Mouse (Mus musculus): ENCODE results near the gene Fcho2. TPM values are rescaled to one million over a fixed set of nuclear protein-coding genes. Genes with fewer than 3 reads are reported as not detected.

Fcho2 gene
- polyA plus RNA-seq, 1 experiment, result 31.2 TPM

- no peak for DNase-seq (ENCODE audit: low read depth)
- no peak for TF ChIP-seq POLR2A (IDR thresholded peaks at IDR 0.05; ENCODE audit: borderline replicate concordance, extremely low read depth, insufficient read depth, insufficient read length, poor library complexity, severe bottlenecking)
- no peak for TF ChIP-seq CTCF (IDR thresholded peaks at IDR 0.05; ENCODE audit: borderline replicate concordance, extremely low read depth, insufficient read depth, insufficient read length)
Observed at GRCm38 (mm10) chr13:98802957-98803356, 12.3 kb downstream of the Fcho2 start.

GRCm38 (mm10) chr13:98795511-98795910 is 19.7 kb downstream of the Fcho2 start:
- DNase-seq (ENCODE audit: low read depth), result no peak
- no peak for TF ChIP-seq CTCF (IDR thresholded peaks at IDR 0.05; ENCODE audit: borderline replicate concordance, extremely low read depth, insufficient read depth, insufficient read length)
- no peak for TF ChIP-seq POLR2A (IDR thresholded peaks at IDR 0.05; ENCODE audit: borderline replicate concordance, extremely low read depth, insufficient read depth, insufficient read length, poor library complexity, severe bottlenecking)

GRCm38 (mm10) chr13:98792864-98793263 is 22.4 kb downstream of the Fcho2 start:
- no peak for DNase-seq (ENCODE audit: low read depth)
- TF ChIP-seq POLR2A (IDR thresholded peaks at IDR 0.05; ENCODE audit: borderline replicate concordance, extremely low read depth, insufficient read depth, insufficient read length, poor library complexity, severe bottlenecking) (no peak), CTCF (IDR thresholded peaks at IDR 0.05; ENCODE audit: borderline replicate concordance, extremely low read depth, insufficient read depth, insufficient read length) (no peak)

GRCm38 (mm10) chr13:98791693-98792092 is 23.6 kb downstream of the Fcho2 start:
- TF ChIP-seq CTCF (IDR thresholded peaks at IDR 0.05; ENCODE audit: borderline replicate concordance, extremely low read depth, insufficient read depth, insufficient read length), result no peak
- TF ChIP-seq POLR2A (IDR thresholded peaks at IDR 0.05; ENCODE audit: borderline replicate concordance, extremely low read depth, insufficient read depth, insufficient read length, poor library complexity, severe bottlenecking), result no peak
- DNase-seq (ENCODE audit: low read depth), result no peak

GRCm38 (mm10) chr13:98786970-98787685 is 28.1 kb downstream of the Fcho2 start:
- TF ChIP-seq CTCF (IDR thresholded peaks at IDR 0.05; ENCODE audit: borderline replicate concordance, extremely low read depth, insufficient read depth, insufficient read length) (no peak), POLR2A (IDR thresholded peaks at IDR 0.05; ENCODE audit: borderline replicate concordance, extremely low read depth, insufficient read depth, insufficient read length, poor library complexity, severe bottlenecking) (no peak)
- no peak for DNase-seq (ENCODE audit: low read depth)

- no peak for TF ChIP-seq CTCF (IDR thresholded peaks at IDR 0.05; ENCODE audit: borderline replicate concordance, extremely low read depth, insufficient read depth, insufficient read length)
- DNase-seq (ENCODE audit: low read depth), result no peak
Observed at GRCm38 (mm10) chr13:98777959-98778358, 37.3 kb downstream of the Fcho2 start.

GRCm38 (mm10) chr13:98771484-98771883 is 43.8 kb downstream of the Fcho2 start:
- no peak for DNase-seq (ENCODE audit: low read depth)

GRCm38 (mm10) chr13:98768329-98768728 is 46.9 kb downstream of the Fcho2 start:
- peak; percentile 88 for DNase-seq (ENCODE audit: low read depth)

More at GRCm38 (mm10) chr13:98771484-98771883, 43.8 kb downstream of the Fcho2 start:
- TF ChIP-seq POLR2A (IDR thresholded peaks at IDR 0.05; ENCODE audit: borderline replicate concordance, extremely low read depth, insufficient read depth, insufficient read length, poor library complexity, severe bottlenecking), result no peak
- TF ChIP-seq CTCF (IDR thresholded peaks at IDR 0.05; ENCODE audit: borderline replicate concordance, extremely low read depth, insufficient read depth, insufficient read length), result no peak

GRCm38 (mm10) chr13:98761771-98762170 is 53.5 kb downstream of the Fcho2 start:
- TF ChIP-seq CTCF (IDR thresholded peaks at IDR 0.05; ENCODE audit: borderline replicate concordance, extremely low read depth, insufficient read depth, insufficient read length), result no peak
- TF ChIP-seq POLR2A (IDR thresholded peaks at IDR 0.05; ENCODE audit: borderline replicate concordance, extremely low read depth, insufficient read depth, insufficient read length, poor library complexity, severe bottlenecking), result no peak
- DNase-seq (ENCODE audit: low read depth), result no peak

More at GRCm38 (mm10) chr13:98768329-98768728, 46.9 kb downstream of the Fcho2 start:
- TF ChIP-seq POLR2A (IDR thresholded peaks at IDR 0.05; ENCODE audit: borderline replicate concordance, extremely low read depth, insufficient read depth, insufficient read length, poor library complexity, severe bottlenecking) (no peak), CTCF (IDR thresholded peaks at IDR 0.05; ENCODE audit: borderline replicate concordance, extremely low read depth, insufficient read depth, insufficient read length) (no peak)

GRCm38 (mm10) chr13:98755886-98756285 is 59.4 kb downstream of the Fcho2 start:
- TF ChIP-seq CTCF (IDR thresholded peaks at IDR 0.05; ENCODE audit: borderline replicate concordance, extremely low read depth, insufficient read depth, insufficient read length) (no peak), POLR2A (IDR thresholded peaks at IDR 0.05; ENCODE audit: borderline replicate concordance, extremely low read depth, insufficient read depth, insufficient read length, poor library complexity, severe bottlenecking) (no peak)
- DNase-seq (ENCODE audit: low read depth), result no peak

- TF ChIP-seq CTCF (IDR thresholded peaks at IDR 0.05; ENCODE audit: borderline replicate concordance, extremely low read depth, insufficient read depth, insufficient read length), result no peak
- no peak for TF ChIP-seq POLR2A (IDR thresholded peaks at IDR 0.05; ENCODE audit: borderline replicate concordance, extremely low read depth, insufficient read depth, insufficient read length, poor library complexity, severe bottlenecking)
- DNase-seq (ENCODE audit: low read depth), result no peak
Observed at GRCm38 (mm10) chr13:98744679-98745078, 70.6 kb downstream of the Fcho2 start.

GRCm38 (mm10) chr13:98743829-98744228 is 71.4 kb downstream of the Fcho2 start:
- TF ChIP-seq POLR2A (IDR thresholded peaks at IDR 0.05; ENCODE audit: borderline replicate concordance, extremely low read depth, insufficient read depth, insufficient read length, poor library complexity, severe bottlenecking), result no peak
- DNase-seq (ENCODE audit: low read depth), result no peak

All from brain, embryonic 14.5 days (tissue).